Mouse (Mus musculus) CH12.LX (cell line): ENCODE measurements around the gene Pxmp4. TPM values are rescaled to one million over a fixed set of nuclear protein-coding genes. Genes with fewer than 3 reads are reported as not detected.

Experiments
- DNase-seq: peaks from one replicate; pipeline ENCODE4 v3.0.0-alpha.2; 2013; ENCODE audit errors: extremely low read depth
- H3K27ac ChIP-seq: 2 replicates; pipeline ENCODE4 v1.5.1; 2012; ENCODE audit warnings: low read depth, mild to moderate bottlenecking, control low read depth, moderate library complexity; ENCODE audit not compliant: insufficient read depth
- H3K27me3 ChIP-seq: replicated peaks from 2 replicates; pipeline ENCODE3; 2012; ENCODE audit warnings: inconsistent platforms
- H3K36me3 ChIP-seq, 2 experiments: replicated peaks in 1 of 2; 2 replicates each; pipeline versions ENCODE3 to v1.6.1; 2012; ENCODE audit warnings: inconsistent platforms in 1 of 2, low read length in 1 of 2, mild to moderate bottlenecking in 1 of 2, mixed read lengths in 1 of 2, moderate library complexity in 1 of 2; ENCODE audit not compliant: control insufficient read depth in 1 of 2, insufficient read depth in 1 of 2
- H3K4me1 ChIP-seq, 2 experiments: 2 replicates each; pipeline ENCODE4 v1.6.1; 2012; ENCODE audit warnings: inconsistent platforms in 1 of 2, moderate library complexity in 1 of 2; ENCODE audit not compliant: insufficient read depth in 2 of 2, control insufficient read depth in 1 of 2
- H3K4me2 ChIP-seq: 2 replicates; pipeline ENCODE4 v1.6.1; 2012; ENCODE audit warnings: low read depth, mild to moderate bottlenecking, control low read depth; ENCODE audit not compliant: poor library complexity, insufficient read depth, severe bottlenecking
- H3K4me3 ChIP-seq, 3 experiments: fragments of 150-350 bp in 1 of 3; sonication (generic) in 1 of 3; replicated peaks in 1 of 3; 2 replicates each; pipeline versions ENCODE3 to v1.5.1; 2011 to 2012; ENCODE audit warnings: low read depth in 2 of 3, low read length in 2 of 3, mild to moderate bottlenecking in 2 of 3, moderate library complexity in 2 of 3, control low read depth in 1 of 3, improper control_type of control experiment in 1 of 3, inconsistent platforms in 1 of 3, mixed read lengths in 1 of 3; ENCODE audit not compliant: poor library complexity in 1 of 3
- H3K79me2 ChIP-seq: replicated peaks from 2 replicates; pipeline ENCODE4 v1.6.1; 2012; ENCODE audit warnings: mild to moderate bottlenecking, moderate library complexity; ENCODE audit not compliant: control insufficient read depth, poor library complexity, insufficient read depth, severe bottlenecking; ENCODE audit errors: extremely low read depth
- H3K9ac ChIP-seq: 2 replicates; pipeline ENCODE4 v1.6.1; 2012; ENCODE audit warnings: low read depth, mild to moderate bottlenecking, control low read depth, moderate library complexity; ENCODE audit not compliant: insufficient read depth
- H3K9me3 ChIP-seq: replicated peaks from 2 replicates; pipeline ENCODE3; 2012; ENCODE audit warnings: low read length, inconsistent platforms, mixed read lengths
- BHLHE40 ChIP-seq: IDR thresholded peaks from 2 replicates; pipeline ENCODE4 v1.6.1; 2011; ENCODE audit warnings: mild to moderate bottlenecking, low read depth, low read length, improper control_type of control experiment
- CHD2 ChIP-seq: IDR thresholded peaks from 2 replicates; pipeline ENCODE4 v1.6.1; 2011; ENCODE audit warnings: low read length, improper control_type of control experiment
- E2F4 ChIP-seq: IDR thresholded peaks from 2 replicates; pipeline ENCODE4 v1.6.1; 2011; ENCODE audit warnings: low read depth, low read length, improper control_type of control experiment; ENCODE audit not compliant: insufficient replicate concordance
- EP300 ChIP-seq: IDR thresholded peaks from 2 replicates; pipeline ENCODE4 v1.6.1; 2011; ENCODE audit warnings: low read length, improper control_type of control experiment
- ETS1 ChIP-seq: conservative IDR thresholded peaks from 2 replicates; pipeline ENCODE4 v1.6.1; 2012; ENCODE audit warnings: low read depth, mild to moderate bottlenecking, inconsistent platforms, low read length, improper control_type of control experiment, moderate library complexity
- HCFC1 ChIP-seq: IDR thresholded peaks from 2 replicates; pipeline ENCODE4 v1.6.1; 2012; ENCODE audit warnings: low read depth, mild to moderate bottlenecking, inconsistent platforms, low read length, improper control_type of control experiment
- IRF4 ChIP-seq: IDR thresholded peaks from 2 replicates; pipeline ENCODE4 v1.6.1; 2014; ENCODE audit warnings: low read depth, mild to moderate bottlenecking, inconsistent platforms, low read length, improper control_type of control experiment
- JUN ChIP-seq: IDR thresholded peaks from 2 replicates; pipeline ENCODE4 v1.6.1; 2011; ENCODE audit warnings: low read depth, mild to moderate bottlenecking, low read length, improper control_type of control experiment, moderate library complexity; ENCODE audit not compliant: insufficient read depth
- JUND ChIP-seq: conservative IDR thresholded peaks from 2 replicates; pipeline ENCODE4 v1.6.1; 2011; ENCODE audit warnings: low read depth, low read length, improper control_type of control experiment
- KAT2A ChIP-seq: IDR thresholded peaks from 2 replicates; pipeline ENCODE4 v1.6.1; 2012; ENCODE audit warnings: low read length, improper control_type of control experiment, inconsistent platforms; ENCODE audit not compliant: insufficient replicate concordance
- MEF2A ChIP-seq: IDR thresholded peaks from 2 replicates; pipeline ENCODE4 v1.6.1; 2014; ENCODE audit warnings: low read depth, mild to moderate bottlenecking, inconsistent platforms, low read length, improper control_type of control experiment, borderline replicate concordance
- MYC ChIP-seq: IDR thresholded peaks from 2 replicates; pipeline ENCODE4 v1.6.1; 2011; ENCODE audit warnings: low read depth, mild to moderate bottlenecking, improper control_type of control experiment, low read length
- NELFE ChIP-seq: IDR thresholded peaks from 2 replicates; pipeline ENCODE4 v1.6.1; 2011; ENCODE audit warnings: low read depth, low read length, improper control_type of control experiment
- NRF1 ChIP-seq: IDR thresholded peaks from 2 replicates; pipeline ENCODE4 v1.6.1; 2014; ENCODE audit warnings: low read depth, mild to moderate bottlenecking, inconsistent platforms, low read length, improper control_type of control experiment, moderate library complexity
- PAX5 ChIP-seq: IDR thresholded peaks from 2 replicates; pipeline ENCODE4 v1.6.1; 2012; ENCODE audit warnings: low read length, inconsistent platforms, mixed read lengths
- POLR2A ChIP-seq: IDR thresholded peaks from 2 replicates; pipeline ENCODE4 v1.6.1; 2011; ENCODE audit warnings: low read depth, mild to moderate bottlenecking, improper control_type of control experiment, low read length
- RAD21 ChIP-seq: IDR thresholded peaks from 2 replicates; pipeline ENCODE4 v1.6.1; 2011; ENCODE audit warnings: low read depth, mild to moderate bottlenecking, low read length, improper control_type of control experiment, moderate library complexity
- RCOR1 ChIP-seq: conservative IDR thresholded peaks from 2 replicates; pipeline ENCODE4 v1.6.1; 2012; ENCODE audit warnings: low read depth, mild to moderate bottlenecking, inconsistent platforms, low read length, improper control_type of control experiment
- SIN3A ChIP-seq: IDR thresholded peaks from 2 replicates; pipeline ENCODE4 v1.6.1; 2012; ENCODE audit warnings: low read length, improper control_type of control experiment, inconsistent platforms
- TCF12 ChIP-seq: IDR thresholded peaks from 2 replicates; pipeline ENCODE4 v1.6.1; 2014; ENCODE audit warnings: low read depth, mild to moderate bottlenecking, inconsistent platforms, low read length, improper control_type of control experiment
- USF1 ChIP-seq: IDR thresholded peaks from 2 replicates; pipeline ENCODE4 v1.6.1; 2014; ENCODE audit warnings: low read depth, mild to moderate bottlenecking, inconsistent platforms, low read length, improper control_type of control experiment
- USF2 ChIP-seq: conservative IDR thresholded peaks from 2 replicates; pipeline ENCODE4 v1.6.1; 2011; ENCODE audit warnings: low read depth, low read length, improper control_type of control experiment
- ZC3H11A ChIP-seq: IDR thresholded peaks from 2 replicates; pipeline ENCODE4 v1.6.1; 2012; ENCODE audit warnings: low read depth, mild to moderate bottlenecking, inconsistent platforms, low read length, improper control_type of control experiment
- ZMIZ1 ChIP-seq: IDR thresholded peaks from 2 replicates; pipeline ENCODE4 v1.6.1; 2012; ENCODE audit warnings: low read depth, mild to moderate bottlenecking, inconsistent platforms, low read length, improper control_type of control experiment
- dilution Hi-C: fragments of 300-500 bp; cut with MboI; formaldehyde crosslinking; loops from 2 replicates; pipeline ENCODE4 v1.14.3; 2020; ENCODE audit warnings: low sequenced_read_pairs; ENCODE audit not compliant: extremely low pct_unique_long_range_greater_than_20kb, extremely low pct_ligation_motif_present
- in situ Hi-C: fragments of 300-500 bp; cut with MboI; formaldehyde crosslinking; loops from 3 replicates; pipeline ENCODE4 v1.14.3; 2019; ENCODE audit warnings: low sequenced_read_pairs, low pct_ligation_motif_present, low pct_unique_long_range_greater_than_20kb, mixed read lengths
- polyA plus RNA-seq: library from polyadenylated mRNA; unstranded; fragments of >175 nt; gene quantifications from 2 replicates; pipeline ENCODE4 v1.2.1, GENCODE M21; 2012; ENCODE audit warnings: low read depth; ENCODE audit not compliant: insufficient read length
- total RNA-seq, 2 experiments: library from RNA; depleted of rRNA; stranded (reverse); fragments of 300-350 nt in 1 of 2; fragments of >200 nt in 1 of 2; gene quantifications; 2 replicates each; pipeline ENCODE4 v1.2.3; 2012 to 2014

Pxmp4 gene
- total and polyA plus RNA-seq, 3 experiments: 6.0 to 9.4 (median 7.6) TPM

DNA sequence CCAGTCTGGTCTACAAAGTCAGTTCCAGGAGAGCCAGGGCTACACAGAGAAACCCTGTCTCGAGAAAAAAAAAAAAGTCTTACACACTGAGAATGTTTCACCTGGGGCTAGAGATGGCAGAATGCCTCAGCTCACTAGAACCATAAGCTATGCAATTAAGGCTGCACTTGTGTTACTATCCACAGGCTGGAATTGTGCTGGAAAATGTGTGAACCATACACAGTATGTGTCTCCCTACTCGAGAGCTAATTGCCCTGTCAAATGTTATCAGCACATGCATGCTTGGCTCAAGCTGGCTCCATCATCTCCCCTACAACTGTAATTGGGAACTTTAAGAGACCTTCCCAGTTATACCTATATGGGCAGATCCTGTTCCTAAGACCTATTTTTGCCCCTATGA, 52.6 kb downstream of the Pxmp4 start:
- Histone ChIP-seq H3K36me3 (peaks cover 15 to 75% of the 10 kb centered on the region in 2 experiments), H3K4me1 (peaks cover 9 to 13% of the 10 kb centered on the region in 2 experiments), H3K79me2 (no peaks in the 10 kb centered on the region), H3K27ac (no peak overlapping the region), H3K9me3 (no peaks in the 10 kb centered on the region), H3K9ac (no peak overlapping the region), H3K27me3 (no peaks in the 10 kb centered on the region), H3K4me2 (no peak overlapping the region), H3K4me3 (no peak overlapping the region)
- TF ChIP-seq USF1 (no peak), TCF12 (no peak), ETS1 (no peak), JUN (no peak), IRF4 (no peak), NELFE (no peak), RAD21 (no peak), PAX5 (no peak)
- in situ Hi-C loops (no loop called here), dilution Hi-C loops (no loop called here)
- DNase-seq: no peak

DNA sequence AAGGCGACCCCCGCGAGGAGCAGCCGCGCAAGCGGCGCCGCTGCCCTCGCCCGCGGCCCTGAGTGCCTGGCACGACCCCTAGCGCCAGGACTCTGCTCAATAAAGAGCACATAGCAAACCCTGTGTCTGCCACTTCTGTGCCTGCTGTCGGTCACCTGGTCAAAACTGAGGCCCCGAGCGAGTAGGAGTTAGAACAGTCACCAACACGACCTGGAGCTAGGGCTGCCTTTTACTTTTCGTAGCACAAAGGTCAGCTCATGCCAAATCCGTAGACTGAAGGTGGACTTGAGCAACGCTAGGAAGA, 53.7 kb downstream of the Pxmp4 start:
- dilution Hi-C loops: no loop called here
- no peak for DNase-seq
- TF ChIP-seq POLR2A: no peak
- no peak for TF ChIP-seq ZMIZ1
- TF ChIP-seq E2F4: no peak
- no peak for TF ChIP-seq USF2
- no peak for TF ChIP-seq NRF1
- TF ChIP-seq RAD21: no peak
- no peak for TF ChIP-seq BHLHE40
- TF ChIP-seq JUND: no peak
- no peak for TF ChIP-seq SIN3A
- no peak for TF ChIP-seq MEF2A
- TF ChIP-seq ZC3H11A: no peak
- no peak for TF ChIP-seq KAT2A
- TF ChIP-seq EP300: no peak
- no peak for TF ChIP-seq MYC
- no peak for TF ChIP-seq RCOR1
- TF ChIP-seq USF1: no peak
- no peak for TF ChIP-seq HCFC1
- TF ChIP-seq CHD2: no peak
- TF ChIP-seq, all 38 proteins: peak for 0
- in situ Hi-C loops: loop anchor here (5.0 kb wide), 1 partner anchor 138 kb away; no protein-coding TSS in a partner anchor
- Histone ChIP-seq H3K27me3 (no peaks in the 10 kb centered on the region), H3K4me2 (0 out of 2 replicates have a peak overlapping the region, but pooled peaks have one; percentile 57), H3K4me1 (peaks cover 9 to 16% of the 10 kb centered on the region in 2 experiments), H3K79me2 (no peaks in the 10 kb centered on the region), H3K9me3 (no peaks in the 10 kb centered on the region), H3K27ac (no peak overlapping the region), H3K4me3 (no peak overlapping the region), H3K9ac (no peak overlapping the region), H3K36me3 (peaks cover 15 to 75% of the 10 kb centered on the region in 2 experiments)
